Mouse (Mus musculus) urinary bladder, postnatal 36 days (tissue): Measurements from ENCODE around the gene Upk3bl.

ENCODE experiments used
- DNase-seq, 2 experiments: peaks; one replicate each; pipeline ENCODE4 v3.0.0; 2022; ENCODE audit warnings: low spot score in 2 of 2, mixed read lengths in 1 of 2

The Upk3bl gene

DNA sequence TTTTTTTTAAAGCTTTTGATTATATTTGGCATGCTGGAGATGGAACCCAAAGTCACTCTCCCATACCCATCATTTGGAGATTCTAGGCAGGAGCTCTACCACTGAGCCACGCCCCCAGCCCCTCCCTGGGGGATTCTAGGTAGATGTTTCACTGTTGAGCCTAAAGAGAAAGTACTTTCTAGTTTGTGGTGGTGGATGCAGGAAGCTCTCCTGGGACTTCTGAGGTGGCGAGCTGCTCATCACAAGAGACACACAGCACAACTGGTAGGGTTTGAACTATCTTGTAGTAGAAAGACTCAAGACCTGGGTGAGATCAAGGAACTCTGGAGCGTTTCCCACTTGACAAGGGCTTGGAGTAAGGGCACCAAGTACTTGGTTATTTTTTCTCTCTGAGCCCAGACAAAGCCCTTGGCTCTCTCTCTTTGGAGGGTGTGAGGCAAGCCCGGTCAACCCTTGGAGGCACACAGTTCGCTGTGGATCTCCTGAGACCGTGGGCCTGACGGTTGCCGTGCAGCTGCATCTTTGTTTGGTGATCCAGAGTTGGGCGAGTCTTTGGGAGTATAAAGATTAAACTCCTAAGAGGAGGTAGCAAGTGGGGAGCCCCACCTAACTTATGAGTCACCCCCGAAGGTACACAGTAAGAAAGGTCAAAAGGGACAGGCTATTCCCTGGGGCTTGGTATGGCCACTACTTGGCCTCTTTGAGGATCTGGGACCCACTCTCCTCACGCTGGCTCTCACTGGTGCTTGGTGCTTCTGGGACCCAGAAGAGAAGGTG lies at the start of gene Upk3bl:
Upk3bl (plus strand) TSS at position 192 of the 777 bp plus-strand sequence.
- DNase-seq = no peak

DNA sequence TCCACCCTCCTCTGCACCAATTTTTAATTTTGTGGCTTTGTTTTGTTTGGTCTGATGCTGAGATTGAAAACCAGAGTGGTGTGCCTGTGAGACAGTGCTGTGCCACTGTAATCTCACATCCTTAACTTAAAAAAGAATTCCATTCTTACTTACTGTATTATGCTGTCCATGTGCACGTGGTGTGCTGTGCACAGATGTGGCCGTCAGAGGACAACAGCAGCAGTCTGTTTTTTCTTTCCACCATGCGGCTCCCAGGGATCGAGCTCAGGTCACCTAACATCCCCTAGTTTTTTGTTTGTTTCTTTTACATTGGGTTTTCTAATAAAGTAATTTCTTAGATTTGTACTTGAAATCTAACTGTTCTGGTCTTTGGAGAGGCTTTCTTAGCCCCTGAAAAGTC lies 49.8 kb upstream of the Upk3bl start:
- DNase-seq = no peak

DNA sequence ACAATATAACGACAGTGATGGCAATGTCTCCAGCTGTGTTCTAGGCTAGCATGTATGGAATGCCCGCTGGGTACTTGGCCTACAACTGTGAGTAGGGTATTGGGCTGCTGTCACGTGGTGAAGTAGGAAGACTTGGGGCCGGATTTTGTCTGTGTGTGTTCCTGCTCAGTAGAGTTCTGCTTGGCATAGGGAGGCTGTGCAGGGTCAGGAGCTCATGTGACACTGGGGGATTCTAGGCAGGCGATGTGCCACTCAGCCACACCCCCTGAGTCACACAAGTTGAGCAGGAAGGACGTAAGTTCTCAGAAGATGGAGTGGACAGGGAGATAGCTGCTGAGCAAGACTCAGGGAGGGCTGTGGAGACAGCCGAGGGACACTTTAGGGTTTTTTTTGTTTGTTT lies 46.5 kb upstream of the Upk3bl start:
- no peak for DNase-seq

DNA sequence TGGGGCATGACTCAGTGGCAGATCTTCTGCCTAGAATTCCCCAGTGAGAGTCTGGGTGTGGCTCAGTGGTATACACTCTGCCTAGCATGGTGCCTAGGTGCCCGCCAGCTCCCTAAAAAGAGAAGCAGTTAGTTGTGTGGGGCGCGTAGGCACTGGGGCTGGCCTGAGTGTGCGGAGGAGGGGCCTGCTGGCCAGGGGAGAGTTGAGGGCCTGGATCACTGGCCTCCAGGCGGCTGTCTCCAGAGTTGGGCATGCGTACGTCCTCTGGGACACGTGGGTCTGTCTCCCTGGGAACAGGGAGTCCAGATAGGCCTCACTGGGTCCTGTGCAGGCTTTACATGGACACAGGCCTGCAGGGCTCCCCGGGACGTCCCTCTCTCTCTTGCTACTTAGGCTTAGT lies 39.4 kb upstream of the Upk3bl start:
- peak in 1 of 2 experiments; percentile 48 for DNase-seq

DNA sequence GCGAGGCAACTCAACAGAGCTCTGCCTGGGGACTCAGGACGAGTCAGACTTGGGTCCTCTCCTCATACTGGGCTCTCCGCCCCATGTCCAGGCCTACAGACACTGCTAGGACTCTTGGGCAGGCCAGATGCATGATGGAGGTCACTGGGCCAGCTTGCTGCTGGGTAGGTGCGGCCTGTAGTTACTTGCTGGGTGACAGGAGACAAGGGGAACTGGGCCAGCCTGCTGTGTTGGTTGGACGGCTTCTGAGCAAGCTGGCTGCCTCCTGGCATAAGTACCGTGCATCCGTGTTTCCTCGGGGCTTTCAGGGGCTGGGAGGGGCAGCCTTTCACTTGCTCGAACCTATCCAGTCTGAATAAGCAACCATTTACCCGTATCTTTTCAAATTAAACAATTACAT lies 38.7 kb upstream of the Upk3bl start:
- peak; percentile 64 to 80 for DNase-seq

DNA sequence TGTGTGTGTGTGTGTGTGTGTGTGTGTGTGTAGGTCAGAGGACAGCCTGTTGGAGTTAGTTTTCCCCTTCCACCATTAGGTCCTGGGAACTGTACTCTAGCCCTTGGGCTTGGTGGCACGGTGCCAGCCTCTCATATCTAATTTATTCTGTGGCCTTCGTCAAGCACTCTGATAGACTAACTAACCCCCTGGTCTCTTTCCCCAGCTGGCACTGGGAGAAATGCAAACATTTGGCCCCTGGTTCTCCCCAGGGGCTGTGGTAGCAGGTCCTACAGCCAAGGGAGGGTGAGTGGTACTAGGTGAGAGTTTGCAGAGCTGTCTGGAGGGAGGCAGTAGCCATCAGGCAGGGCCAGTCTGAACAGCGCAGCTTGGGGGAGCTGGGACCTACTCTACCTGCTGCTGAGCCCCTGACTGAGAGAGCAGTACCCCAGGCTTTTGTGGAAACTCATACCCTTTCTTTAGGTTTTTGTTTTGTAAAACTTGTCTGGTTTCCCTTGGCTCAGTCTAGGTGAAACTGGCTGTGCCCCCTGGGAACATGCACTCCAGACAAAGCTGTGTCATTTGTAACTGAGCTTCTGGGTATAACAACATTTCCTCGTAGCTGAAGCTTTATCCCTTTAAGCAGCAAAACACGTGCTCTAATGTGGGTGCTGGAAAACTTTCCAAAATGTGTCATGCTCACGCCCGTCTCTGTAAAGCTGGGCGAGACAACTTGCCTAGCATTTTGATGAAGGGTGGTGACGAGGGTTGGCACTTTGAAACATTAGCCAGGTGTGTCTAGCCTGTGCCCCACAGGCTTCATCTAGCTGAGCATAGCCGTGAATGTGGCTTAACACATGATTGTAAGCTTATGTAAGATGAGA lies 38.0 kb upstream of the Upk3bl start:
- peak; percentile 31 to 60 for DNase-seq

DNA sequence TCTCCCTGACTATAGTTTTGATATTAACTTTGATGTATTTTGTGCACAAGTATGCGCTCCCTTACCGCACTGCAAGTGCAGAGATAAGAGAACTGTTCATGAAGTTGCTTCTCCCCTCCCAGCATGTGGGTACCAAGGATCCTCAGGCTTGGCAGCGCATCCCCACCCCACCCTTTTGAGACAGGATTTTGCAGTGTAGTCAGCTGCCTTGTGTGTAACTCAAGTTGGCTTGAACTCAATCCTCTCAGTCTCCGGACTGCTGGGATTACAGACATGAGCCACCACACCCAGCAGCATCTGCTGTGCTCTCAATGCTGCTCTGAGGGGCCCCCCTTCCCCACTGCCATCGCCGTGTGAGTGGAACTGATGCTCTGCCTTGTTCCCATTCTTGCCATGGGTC lies 37.0 kb upstream of the Upk3bl start:
- DNase-seq = no peak

DNA sequence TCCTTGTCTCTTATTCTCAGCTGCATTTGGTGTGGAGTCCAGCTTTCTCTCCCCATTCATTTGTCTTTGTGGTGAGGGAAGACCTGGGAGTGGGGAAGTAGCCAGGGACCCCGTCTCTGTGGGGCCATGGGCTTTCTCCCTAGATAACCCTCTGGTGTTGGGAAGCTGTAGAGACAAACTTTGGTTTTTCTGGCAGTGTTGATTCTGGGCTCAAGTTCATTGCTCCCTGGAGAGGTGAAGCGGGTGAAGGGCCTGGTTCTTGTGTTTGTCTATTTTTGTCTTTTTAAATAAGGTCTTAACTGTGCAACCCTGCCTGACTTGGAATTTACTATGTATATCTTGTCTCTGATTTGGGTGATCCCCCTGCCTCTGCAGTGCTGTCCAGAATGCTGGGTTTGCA lies 35.6 kb upstream of the Upk3bl start:
- DNase-seq = no peak

DNA sequence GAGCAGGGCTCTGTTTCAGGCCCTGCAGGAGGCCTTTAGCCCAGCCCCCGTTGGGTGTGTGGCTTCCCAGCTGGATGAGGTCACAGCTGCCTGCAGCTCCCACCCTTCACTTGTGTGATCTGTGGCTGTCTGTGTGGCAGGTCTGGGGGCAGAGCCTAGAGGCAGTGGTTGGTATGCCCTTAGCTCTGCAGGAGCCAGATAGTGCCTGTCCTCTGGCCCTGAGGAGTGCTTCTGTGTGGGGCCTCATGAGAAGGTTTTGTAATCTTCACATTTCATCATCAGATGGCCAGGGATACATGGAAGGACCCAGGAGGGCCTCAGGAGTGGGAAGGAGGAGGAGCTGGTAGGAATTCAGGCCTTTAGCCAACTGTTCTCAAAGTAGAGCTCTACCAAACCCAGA lies 34.4 kb upstream of the Upk3bl start:
- no peak for DNase-seq

DNA sequence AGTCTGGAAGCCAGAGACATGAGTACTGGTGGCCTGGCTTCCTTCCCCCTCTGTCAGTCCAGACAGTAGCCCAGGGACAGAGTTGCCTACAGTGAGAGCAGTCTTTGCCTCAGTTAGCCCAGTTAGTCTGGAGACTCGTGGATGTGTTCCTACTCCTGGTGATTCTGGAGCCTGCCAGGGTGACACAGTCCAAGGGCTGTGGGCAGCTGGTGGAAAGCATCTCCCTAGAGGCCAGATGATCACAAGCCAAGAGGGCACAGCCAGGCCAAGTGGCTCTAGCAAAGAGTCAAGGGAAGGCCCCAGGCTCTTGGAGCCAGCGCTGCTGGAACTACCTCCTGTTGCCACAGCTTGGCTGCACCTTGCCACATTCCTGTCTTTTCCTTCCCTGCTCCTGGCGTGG lies 28.6 kb upstream of the Upk3bl start:
- peak in 1 of 2 experiments; percentile 57 for DNase-seq

DNA sequence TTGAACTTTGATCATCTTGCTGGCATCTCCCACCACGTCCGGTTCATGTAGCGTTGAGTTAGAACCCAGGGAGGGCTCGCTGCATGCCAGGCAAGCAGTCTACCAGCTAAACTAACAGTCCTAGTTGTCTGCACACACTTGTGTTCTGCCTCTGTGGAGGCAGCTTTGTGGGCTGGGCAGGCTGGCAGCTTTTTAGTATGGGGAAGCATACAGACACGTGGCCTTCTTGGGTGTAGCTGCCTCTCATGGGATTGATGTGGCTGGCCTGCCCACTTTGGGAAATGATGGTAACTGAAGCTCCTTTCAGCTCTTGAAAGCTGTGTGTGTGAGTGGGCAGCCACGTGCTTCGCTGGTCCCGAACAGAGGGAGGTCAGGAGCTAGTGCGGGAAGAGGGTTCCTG lies 27.4 kb upstream of the Upk3bl start:
- DNase-seq = no peak

DNA sequence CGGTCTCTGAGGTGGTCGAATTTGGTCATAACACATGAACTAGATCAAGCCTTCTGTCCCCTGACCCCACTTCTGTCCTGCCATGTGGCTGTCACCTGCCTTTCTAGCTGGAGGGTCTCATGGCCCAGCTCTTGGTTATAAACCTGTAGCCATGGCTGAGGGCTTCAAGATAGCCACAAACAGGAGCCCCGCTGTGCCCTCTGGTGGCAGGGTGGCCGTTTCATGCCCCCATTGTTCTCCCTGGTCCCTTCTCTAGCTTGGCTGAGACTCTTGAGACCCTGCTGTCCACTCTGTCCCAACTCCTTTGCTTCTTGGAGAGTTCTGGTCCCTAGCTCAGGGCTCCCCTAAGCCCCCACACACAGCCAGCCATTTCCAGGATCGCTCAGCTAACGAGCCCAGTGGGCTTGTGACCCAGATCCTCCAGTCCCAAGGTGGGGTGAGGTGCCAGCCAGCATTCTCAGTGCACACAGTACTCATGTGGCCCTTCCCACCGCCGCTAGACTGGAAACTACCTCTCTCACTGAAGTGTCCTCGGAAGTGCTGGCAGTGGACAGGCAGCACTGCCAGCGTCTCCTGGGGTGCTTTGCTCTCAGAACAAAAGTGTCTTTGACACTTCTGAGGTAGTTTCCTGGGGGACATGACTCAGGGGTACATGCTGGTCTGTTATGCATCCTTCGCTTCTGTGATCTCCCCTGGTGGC lies 26.5 kb upstream of the Upk3bl start:
- no peak for DNase-seq

DNA sequence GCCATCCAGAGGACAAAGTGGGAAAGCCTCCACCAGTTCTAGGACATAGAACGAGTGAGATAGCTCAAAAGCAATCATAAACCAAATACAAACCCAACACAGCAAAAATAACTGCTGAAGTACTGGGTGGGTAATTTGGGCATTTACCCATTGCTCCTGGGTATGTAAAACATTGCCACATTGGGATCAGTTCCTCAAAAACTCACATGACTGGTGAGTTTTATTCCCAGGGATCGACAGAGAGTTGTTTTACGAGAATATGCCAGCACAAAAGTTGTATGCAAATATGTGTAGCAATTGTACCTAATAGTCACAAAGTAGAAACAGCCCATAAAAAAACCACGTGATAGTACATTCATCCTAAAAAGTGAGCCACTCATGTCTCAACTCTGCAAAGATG lies 19.4 kb upstream of the Upk3bl start:
- no peak for DNase-seq

DNA sequence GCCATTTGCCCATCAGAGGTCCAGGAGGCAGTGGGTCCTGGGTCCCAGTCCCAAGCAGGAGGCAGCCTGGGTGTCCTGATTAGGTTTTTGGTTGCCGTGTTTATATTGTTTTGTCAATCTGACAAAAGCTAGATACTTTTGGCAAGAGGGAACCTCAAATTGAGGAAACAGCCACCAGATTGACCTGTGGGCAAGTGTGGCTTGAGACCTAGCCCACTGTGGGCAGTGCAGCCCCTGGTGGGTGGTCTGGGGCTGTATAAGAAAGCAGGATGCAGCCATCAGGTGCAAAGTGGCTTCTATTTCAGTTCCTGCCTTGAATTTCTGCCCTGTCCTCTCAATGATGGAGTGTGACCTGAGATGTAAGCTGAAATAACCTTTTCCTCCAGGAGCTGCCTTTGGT lies 19.0 kb upstream of the Upk3bl start:
- no peak for DNase-seq

DNA sequence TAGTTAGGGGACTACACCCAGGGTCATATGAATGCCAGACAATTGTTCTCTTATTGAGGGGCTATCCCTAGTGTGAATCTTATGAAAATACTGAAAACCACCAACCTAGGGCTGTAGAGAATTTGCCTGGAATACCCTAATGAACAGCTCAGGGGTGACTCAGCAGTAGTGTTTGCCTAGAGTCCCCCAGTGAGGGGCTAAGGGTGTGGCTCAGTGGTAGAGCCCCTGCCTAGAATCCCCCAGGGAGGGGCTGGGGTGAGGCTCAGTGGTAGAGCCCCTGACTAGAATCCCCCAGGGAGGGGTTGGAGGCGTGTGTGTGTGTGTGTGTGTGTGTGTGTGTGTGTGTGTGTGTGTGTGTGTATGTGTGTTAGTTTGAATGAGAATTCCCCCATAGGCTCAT lies 17.6 kb upstream of the Upk3bl start:
- DNase-seq = no peak

DNA sequence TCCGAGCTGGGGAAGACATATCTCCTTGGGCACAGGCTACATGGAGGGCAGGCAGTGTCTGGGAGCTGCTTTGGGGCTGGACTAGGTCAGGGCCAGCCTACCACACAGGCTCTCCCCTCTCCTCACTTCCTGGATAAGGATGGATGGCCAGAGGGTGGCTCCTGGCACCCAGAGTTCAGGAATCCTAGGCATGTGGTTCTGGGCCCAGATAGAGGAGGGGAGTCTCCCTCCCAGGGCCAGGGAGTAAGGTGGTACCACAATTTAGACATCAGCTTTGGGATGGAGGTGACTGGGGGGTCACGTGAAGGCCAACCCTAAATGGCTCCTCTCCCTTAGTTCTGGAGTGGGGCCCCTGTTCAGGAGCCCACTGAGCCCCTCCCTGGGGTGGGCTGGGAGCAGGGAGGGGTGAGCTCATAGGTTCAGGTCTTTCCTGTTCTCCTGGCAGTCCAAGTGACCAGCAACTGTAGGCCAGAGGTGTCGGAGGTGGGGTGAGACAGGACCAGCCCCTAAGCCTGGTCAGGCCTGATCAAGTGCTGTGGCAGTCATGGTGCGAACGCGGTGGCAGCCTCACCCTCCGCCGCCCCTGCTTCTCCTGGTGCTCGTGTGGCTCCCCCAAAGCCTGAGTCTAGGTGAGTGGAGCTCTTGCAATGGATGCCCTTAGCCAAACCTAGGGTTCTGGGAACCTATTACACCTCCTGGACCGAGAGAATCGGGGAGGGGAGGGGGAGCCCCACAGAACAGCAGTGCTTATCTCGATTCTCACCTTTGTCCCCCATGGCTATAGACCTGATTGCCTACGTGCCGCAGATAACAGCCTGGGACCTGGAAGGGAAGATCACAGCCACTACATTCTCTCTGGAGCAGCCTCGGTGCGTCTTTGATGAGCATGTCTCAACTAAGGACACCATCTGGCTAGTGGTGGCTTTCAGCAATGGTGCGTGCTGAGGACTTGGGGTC lies 15.8 kb upstream of the Upk3bl start, which contains the start of gene Upk3b:
Upk3b (plus strand) TSS at position 239 of the 957 bp plus-strand sequence.
- peak in 1 of 2 experiments; percentile 71 for DNase-seq

DNA sequence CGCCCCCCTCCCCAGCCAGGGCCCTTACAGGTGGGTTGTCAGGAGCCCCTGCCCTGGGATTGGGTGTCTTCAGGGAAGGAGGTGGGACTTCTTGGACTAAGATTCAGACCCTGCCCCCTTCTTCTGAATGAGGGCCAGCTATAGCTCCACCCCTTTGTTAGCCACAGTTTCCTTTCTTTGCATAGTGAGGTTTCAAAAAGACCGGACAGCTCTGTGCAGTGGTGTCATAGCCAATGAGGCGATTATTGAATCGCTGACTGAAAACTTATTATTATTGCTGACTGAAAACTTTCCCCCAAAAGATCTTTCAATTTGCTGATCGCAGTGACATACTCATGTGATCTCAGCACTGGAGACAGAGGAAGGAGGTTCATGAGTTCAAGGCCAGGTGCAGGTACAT lies 14.1 kb upstream of the Upk3bl start:
- no peak for DNase-seq

DNA sequence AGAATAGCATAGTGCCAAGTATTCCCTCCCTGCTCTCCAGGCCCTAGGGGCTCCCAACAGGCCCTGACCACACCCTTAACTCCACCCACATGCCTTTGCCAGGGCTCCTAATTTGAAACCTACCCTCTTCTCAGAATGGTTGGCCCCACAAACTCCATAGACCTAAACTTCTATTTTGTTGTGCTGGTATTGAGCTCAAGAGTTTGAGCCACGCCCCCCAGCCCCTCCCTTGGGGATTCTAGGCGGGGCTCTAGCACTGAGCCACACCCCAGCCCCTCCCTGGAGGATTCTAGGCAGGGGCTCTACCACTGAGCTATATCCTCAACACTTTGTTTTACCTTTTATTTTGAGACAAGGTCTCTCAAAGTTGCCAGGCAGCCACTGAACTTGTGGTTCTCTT lies 13.0 kb upstream of the Upk3bl start:
- DNase-seq = no peak

DNA sequence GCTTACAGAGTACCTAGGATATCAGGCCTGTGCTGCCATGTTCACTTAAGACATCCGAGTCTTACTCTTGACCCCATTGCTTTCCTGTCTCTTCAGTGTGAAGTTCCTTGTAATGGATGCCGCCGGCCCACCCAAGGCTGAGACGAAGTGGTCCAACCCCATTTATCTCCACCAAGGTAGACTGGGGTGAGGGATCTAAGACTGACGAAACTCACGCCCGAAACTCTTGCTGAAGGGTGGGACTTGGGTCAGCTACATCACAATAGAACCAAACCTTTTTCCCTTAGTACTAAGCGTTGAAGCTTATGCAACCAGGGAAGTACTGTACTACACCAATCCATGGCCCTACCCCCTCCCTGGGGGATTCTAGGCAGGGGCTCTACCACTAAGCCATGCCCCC lies 12.6 kb upstream of the Upk3bl start:
- DNase-seq = no peak

DNA sequence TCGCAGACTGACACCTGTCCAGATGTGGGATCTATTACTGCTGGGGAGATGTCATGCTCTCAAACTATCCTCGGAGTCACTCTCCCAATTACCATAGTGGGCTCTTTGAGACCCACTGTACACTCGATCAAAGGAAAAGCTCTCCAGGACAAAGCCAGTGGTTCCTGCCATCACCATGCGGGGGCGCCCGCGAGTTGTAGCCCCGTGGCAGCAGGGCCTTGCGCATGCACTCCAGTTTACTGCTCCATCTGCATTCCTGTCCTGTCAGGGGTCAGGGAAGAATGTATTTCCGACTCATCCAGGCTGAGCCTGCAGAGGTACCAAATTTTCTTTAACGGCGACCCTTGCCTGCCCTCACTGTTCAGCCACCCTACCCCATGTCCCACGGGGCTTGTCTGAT lies 9.4 kb upstream of the Upk3bl start:
- DNase-seq = no peak

DNA sequence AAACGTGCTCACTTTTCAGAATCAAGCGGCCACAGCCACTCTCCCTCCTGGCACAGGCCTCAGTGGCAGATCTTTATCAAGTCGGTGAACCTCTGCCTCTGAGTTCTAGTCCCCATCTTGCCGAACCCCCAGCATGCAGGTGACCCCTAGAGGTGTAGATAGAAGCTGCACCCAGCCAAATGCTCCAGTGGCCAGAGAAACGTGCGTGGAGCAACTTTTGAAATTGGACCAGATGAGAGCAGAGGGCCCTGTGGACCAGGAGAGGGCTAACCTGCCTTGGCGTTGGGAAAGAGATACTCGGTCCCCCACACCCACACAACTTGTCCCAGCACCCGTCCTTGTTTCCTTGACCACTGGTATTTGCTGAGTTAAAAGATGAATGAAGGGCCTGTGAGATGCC lies 8.9 kb upstream of the Upk3bl start:
- no peak for DNase-seq
